ENCODE assay signal across 12 mouse cellular contexts in the genomic region with DNA sequence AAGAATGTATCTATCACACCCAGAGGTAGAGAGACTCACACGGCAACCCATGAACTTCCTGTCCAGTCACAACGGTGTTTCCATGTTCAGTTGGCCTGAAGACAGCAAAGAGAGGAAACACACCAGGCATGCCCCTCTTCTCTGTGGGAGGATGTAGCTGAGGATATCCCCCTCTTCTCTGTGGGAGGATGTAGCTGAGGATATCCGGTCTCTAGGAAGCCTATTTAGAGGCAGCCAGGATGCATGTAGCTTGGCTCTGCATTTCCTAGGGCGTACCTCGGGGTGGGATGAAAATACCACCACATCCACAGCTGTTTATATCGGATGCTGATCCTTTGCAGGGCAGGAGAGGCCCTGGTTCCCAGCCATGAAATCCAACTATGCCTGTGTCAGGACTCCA.
DNase-seq lines count a peak whose midpoint lies in the region; ATAC-seq and TF ChIP-seq lines count a peak whose summit lies in the region.
"Had no signal": no experiment of that assay in that cellular context is flagged by ENCODE, and none has a peak within 500 bp of the region (broad histone marks: within the 10 kb centered on the region; RNA-seq: fewer than 3 reads in every experiment).

No protein-coding gene starts in this region.

- TF ChIP-seq POLR2A in kidney, adult 2 months (IDR thresholded peaks at IDR 0.05; ENCODE audit: low read depth, low read length): no peak

- 90% methylated on average over 6 of the region's 6 CpGs for WGBS in forebrain, embryonic 13.5 days
- WGBS in forebrain, postnatal 0 days: 95% methylated on average over 6 of the region's 6 CpGs
- 75% methylated on average over 6 of the region's 6 CpGs for WGBS in kidney, adult 2 months

- H3K9ac ChIP-seq in forebrain, embryonic 13.5 days: no peak overlapping the region
- no peak overlapping the region for H3K9ac ChIP-seq in forebrain, postnatal 0 days

- H3K27ac ChIP-seq in forebrain, embryonic 13.5 days: peak overlapping the region; percentile 94; the same call in 1 of the 2 replicates
- no peak overlapping the region for H3K27ac ChIP-seq in forebrain, postnatal 0 days (ENCODE audit: low read depth, low read length)
- peak overlapping the region; percentile 37; the same call in 1 of the 2 replicates for H3K27ac ChIP-seq in kidney, adult 2 months (ENCODE audit: insufficient read depth, low read depth, low read length)
- H3K27ac ChIP-seq: left cerebral cortex, adult 2 months had no signal

- DNase-seq in forebrain, postnatal 0 days: no peak
- DNase-seq in kidney, adult 2 months: peak; percentile 79
- no peak for DNase-seq in kidney, postnatal 4 days
- peak; percentile 21 for DNase-seq in heart, postnatal 25 days (ENCODE audit: low spot score)
- peak; percentile 55 for DNase-seq in lung, postnatal 10 days
- DNase-seq in embryo, embryonic 11 days: no peak
- DNase-seq in liver: no peak
- DNase-seq: B cell, adult 2 months; cerebellum, adult 18-20 months; thymus, postnatal 25 days had no signal

- TF ChIP-seq CTCF in forebrain, postnatal 0 days (IDR thresholded peaks at IDR 0.05; ENCODE audit: low read depth): no peak
- no peak for TF ChIP-seq CTCF in kidney, adult 2 months (conservative IDR thresholded peaks at IDR 0.05; ENCODE audit: insufficient read depth, insufficient read length, low read depth, low read length)

- intact Hi-C loops in heart, postnatal 25 days (cut with DNase I): loop anchor here (2.0 kb wide), 1 partner anchor 39 kb away; no protein-coding TSS in a partner anchor

- no peak overlapping the region for H3K4me2 ChIP-seq in forebrain, embryonic 13.5 days
- H3K4me2 ChIP-seq in forebrain, postnatal 0 days (ENCODE audit: low read depth): no peak overlapping the region

- H3K36me3 ChIP-seq in forebrain, embryonic 13.5 days (ENCODE audit: poor library complexity, severe bottlenecking): peaks cover 28% of the 10 kb centered on the region
- 0 out of 2 replicates have a peak, but pooled peaks cover 2% of the 10 kb centered on the region for H3K36me3 ChIP-seq in forebrain, postnatal 0 days (ENCODE audit: insufficient read depth)
- no peaks in the 10 kb centered on the region for H3K36me3 ChIP-seq in kidney, adult 2 months (ENCODE audit: control insufficient read depth, insufficient read depth, low read length)

- H3K4me1 ChIP-seq in forebrain, embryonic 13.5 days: peaks cover 38% of the 10 kb centered on the region
- H3K4me1 ChIP-seq in forebrain, postnatal 0 days (ENCODE audit: insufficient read depth): peaks cover 12% of the 10 kb centered on the region; the same call in 1 of the 2 replicates
- H3K4me1 ChIP-seq in kidney, adult 2 months (ENCODE audit: control insufficient read depth, insufficient read depth, low read length): no peaks in the 10 kb centered on the region

- H3K9me3 ChIP-seq in forebrain, embryonic 13.5 days (replicated peaks): no peaks in the 10 kb centered on the region
- H3K9me3 ChIP-seq in forebrain, postnatal 0 days (ENCODE audit: low read length): no peaks in the 10 kb centered on the region

- no peak for ATAC-seq in forebrain, embryonic 13.5 days
- ATAC-seq in forebrain, postnatal 0 days: no peak

- no peak overlapping the region for H3K4me3 ChIP-seq in forebrain, embryonic 13.5 days
- H3K4me3 ChIP-seq in forebrain, postnatal 0 days (ENCODE audit: low read depth, low read length): no peak overlapping the region
- no peak overlapping the region for H3K4me3 ChIP-seq in kidney, adult 2 months (ENCODE audit: insufficient read depth, low read depth, low read length)
- H3K4me3 ChIP-seq: left cerebral cortex, adult 2 months had no signal

- no peaks in the 10 kb centered on the region for H3K27me3 ChIP-seq in forebrain, embryonic 13.5 days
- no peaks in the 10 kb centered on the region for H3K27me3 ChIP-seq in forebrain, postnatal 0 days (ENCODE audit: insufficient read depth, low read length)
- no peaks in the 10 kb centered on the region for H3K27me3 ChIP-seq in kidney, adult 2 months (replicated peaks; ENCODE audit: control insufficient read depth, insufficient read depth, low read length)

Comparison
In these comparisons a context has a peak if more than half of its experiments do, and no peak if none do; other contexts are left out.
1. DNase-seq: peak in kidney, adult 2 months (single experiment), heart, postnatal 25 days (single experiment) and lung, postnatal 10 days (single experiment); none in forebrain, postnatal 0 days (single experiment), kidney, postnatal 4 days (0 of 2), embryo, embryonic 11 days (single experiment) and liver (single experiment).